Mouse (Mus musculus) yolk sac, embryonic 10.5 days (tissue): Measurements from ENCODE around the gene Nub1.
A peak's percentile ranks its signal among the peaks of the same experiment; 100 is the strongest.
"Not testable (repeated sequence)": the region's sequence is repeated elsewhere in the genome, so short reads cannot be mapped to it uniquely, and the experiment has no call there.

Experiments
- DNase-seq: peaks from one replicate; pipeline ENCODE4 v3.0.0-alpha.2; 2017; ENCODE audit warnings: low spot score

Nub1 gene

DNA sequence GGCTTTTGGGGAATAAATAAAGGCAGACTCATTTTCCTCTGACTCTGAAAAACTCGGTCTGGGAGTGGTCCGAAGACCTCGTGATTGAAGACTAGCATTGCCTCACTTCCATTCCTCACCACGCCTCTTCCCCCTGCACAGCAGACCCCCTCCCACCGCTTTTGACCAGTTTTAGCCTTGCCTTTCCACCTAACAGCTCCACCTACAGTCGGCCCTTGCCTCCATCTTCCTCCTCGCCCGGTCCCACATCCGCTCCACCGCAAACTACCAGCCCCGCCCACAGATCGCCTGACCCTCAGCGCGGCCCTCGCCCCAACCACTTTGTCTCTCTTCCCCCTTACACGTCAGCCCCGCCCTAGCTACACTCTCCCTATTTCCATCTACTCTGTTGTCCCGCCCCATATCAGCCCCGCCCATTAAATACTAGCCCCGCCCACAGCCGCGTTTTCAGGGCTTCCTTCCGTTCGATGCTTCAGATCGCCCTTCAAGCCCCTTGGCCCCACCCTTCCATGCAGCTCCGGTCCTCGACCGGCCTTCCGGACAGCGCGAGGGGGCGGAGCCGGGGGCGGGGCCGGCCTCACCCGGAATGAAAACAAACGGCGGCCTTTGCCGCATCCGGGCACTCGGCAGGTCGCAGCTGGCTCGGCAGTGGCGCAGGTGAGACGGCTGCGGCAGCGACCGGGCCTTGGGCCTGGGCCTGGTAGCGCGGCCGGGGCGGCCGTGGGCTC lies at the start of gene Nub1:
Gene Nub1, plus strand, starts transcription at position 167 of the 728 bp plus-strand sequence.
- DNase-seq = peak; percentile 100

DNA sequence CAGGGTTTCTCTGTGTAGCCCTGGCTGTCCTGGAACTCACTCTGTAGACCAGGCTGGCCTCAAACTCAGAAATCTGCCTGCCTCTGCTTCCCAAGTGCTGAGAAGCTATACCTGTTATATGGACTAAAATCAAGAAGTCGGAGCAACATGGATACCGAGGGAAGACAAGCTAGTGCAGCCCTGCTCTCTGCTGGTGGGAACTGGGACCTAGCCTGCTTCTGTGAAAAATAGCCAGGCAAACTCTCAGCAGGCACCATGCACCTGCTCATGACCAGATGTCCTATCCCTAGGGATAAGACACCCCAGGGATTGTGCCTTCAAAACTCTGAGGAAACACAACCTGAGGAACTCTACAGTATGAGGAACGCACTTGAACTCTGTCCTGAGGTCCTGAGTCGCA lies 48.3 kb upstream of the Nub1 start:
- DNase-seq = no peak

DNA sequence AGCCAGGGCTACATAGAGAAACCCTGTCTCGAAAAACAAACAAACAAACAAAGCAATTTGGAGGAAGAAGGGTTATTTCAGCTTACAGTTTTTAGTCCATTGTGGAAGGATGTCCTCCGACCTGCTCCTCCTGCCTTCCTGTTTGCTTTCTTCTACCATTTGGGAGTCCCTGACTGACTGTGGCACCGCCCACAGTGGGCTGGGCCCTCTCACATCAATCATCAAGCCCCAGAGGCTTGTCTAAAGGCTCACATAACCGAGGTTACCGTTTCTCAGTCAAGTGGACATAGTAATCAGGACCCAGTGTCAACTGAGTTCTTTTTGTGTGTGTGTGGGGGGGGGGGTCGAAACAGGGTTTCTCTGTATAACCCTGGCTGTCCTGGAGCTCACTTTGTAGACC lies 47.2 kb upstream of the Nub1 start:
- no peak for DNase-seq

- no peak for DNase-seq
Observed at GRCm38 (mm10) chr5:24639081-24639480, 46.3 kb upstream of the Nub1 start.

GRCm38 (mm10) chr5:24645454-24645853 lies 39.9 kb upstream of the Nub1 start:
- no peak for DNase-seq

DNA sequence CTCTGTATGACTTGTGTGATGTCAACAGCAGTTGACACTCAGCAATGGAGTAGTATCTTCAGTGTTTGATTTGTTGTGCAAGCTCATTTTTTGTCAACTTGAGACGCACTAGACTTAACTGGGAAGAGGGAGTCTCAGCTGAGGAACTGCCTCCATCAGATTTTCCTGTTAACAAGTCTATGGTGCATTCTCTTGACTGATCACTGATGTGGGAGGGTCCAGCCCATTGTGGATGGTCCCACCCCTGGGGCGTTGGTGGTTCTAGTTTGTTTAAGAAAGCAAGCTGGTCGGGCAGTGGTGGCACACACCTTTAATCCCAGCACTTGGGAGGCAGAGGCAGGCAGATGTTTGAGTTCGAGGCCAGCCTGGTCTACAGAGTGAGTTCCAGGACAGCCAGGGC lies 36.1 kb upstream of the Nub1 start:
- DNase-seq = no peak

DNA sequence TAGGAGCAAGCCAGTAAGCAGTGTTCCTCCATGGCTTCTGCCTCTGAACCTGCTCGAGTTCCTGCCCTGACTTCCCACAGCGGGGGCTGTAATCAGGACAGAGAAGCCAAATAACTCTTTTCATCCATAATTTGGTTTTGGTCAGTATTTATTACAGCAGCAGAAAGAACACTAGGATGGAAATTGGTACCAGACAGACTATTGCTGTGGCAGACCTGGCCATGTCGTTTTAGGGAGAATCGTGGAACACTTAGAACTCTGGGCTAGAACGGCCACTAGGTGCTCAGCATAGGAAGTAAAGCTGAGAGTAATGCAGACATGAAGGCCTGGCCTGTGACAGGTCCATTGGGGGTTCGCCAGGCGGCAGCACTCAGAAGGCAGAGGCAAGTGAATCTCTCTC lies 35.6 kb upstream of the Nub1 start:
- no peak for DNase-seq

DNA sequence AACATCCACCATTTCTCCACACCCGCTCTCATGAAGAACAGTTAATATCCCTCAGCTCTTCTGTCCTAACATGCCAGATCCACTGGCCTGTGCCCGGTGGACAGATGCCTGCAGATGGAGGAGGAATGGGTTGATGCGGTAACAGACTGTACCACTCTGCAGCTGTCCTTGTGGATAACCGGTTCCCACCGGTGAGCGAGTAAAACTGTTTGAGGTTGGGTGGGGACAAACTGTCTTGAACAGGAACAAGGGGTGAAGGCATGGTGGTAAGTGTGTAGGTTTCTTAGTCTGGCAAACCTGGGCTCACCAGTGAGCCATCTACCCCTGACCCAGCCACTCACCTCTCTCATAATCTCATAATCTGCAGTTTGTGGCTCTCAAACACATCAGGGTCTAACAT lies 34.0 kb upstream of the Nub1 start:
- DNase-seq = no peak

DNA sequence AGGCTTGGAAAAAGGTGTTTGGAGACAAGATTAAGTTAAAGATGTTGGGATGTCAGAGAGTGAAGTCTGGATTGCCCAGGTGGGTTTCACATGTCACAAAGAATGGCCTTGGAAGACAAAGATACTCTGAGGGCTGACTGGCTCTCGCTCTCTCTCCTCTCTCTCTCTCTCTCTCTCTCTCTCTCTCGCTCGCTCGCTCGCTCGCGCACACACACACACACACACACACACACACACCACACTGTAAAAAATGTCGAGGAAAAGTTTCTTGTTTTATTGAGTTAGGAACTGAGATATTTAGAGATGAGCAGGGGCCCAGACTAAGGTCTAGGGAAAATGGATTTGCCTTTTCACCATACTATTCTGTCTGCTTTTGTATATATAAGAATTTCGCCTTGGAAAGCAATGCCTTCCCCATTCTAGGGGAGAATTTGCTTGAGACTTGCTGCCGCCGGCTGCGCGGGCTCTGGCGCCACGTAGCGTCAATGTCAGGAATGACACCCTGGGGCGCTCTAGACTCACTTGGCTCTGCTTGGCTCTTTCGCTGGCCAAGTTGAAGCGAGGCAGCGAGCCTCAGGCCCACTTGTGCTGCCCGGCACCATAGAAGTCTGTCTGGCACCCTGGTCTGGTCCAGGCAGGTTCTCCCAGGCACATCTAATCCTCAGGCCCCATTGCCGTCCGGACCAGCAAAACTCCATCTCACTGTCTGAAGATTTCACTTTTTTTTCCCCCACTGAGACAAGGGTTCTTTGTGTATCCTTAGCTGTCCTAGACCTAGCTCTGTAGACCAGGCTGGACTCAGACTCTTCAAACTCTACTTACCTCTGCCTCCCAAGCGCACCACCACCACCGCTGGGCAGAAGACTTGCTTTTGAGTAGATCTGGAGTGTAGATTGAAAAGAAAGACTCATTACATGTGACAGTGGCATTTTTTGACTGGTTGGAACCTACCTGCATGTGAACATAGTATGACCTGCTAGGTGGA lies 33.3 kb upstream of the Nub1 start:
- DNase-seq = peak; percentile 70

DNA sequence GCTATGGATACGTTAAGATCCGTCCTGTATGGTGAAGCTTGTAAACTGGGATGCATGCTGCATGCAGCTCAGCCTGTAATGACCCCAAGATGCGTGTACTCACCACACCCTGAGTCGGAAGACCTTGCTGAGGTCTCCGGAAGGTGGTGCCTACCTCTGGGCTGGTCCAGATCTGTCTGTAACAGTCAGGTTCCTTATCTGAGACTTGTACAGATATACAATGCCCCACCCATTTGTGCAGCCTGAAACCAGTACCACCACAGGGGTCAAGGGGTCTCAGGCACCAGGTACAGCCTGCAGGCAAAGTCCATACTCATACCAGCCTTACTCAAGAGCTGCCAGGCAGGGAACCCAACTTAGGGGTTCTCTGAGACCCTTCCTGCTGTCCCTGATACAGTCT lies 32.6 kb upstream of the Nub1 start:
- no peak for DNase-seq

DNA sequence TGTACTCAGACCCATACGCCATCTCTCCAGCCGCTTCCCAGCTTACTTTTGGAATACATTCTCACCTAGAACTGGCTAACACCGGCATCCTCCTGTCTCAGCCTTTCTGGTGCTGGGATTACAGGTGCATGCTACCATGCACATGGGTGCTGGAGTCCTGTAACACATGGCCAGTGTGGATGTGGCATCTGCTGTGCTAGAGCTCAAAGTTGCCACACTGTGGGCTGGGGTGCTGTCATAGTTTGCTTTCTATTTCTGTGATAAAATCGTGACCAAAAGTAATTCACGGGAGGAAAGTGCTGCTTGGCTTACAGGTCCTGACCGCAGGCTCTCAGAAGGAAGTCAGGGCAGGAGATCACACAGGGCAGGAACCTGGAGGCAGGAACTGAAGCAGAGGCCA lies 30.8 kb upstream of the Nub1 start:
- no peak for DNase-seq

- no peak for DNase-seq
Observed at GRCm38 (mm10) chr5:24657113-24657512, 28.2 kb upstream of the Nub1 start.

DNA sequence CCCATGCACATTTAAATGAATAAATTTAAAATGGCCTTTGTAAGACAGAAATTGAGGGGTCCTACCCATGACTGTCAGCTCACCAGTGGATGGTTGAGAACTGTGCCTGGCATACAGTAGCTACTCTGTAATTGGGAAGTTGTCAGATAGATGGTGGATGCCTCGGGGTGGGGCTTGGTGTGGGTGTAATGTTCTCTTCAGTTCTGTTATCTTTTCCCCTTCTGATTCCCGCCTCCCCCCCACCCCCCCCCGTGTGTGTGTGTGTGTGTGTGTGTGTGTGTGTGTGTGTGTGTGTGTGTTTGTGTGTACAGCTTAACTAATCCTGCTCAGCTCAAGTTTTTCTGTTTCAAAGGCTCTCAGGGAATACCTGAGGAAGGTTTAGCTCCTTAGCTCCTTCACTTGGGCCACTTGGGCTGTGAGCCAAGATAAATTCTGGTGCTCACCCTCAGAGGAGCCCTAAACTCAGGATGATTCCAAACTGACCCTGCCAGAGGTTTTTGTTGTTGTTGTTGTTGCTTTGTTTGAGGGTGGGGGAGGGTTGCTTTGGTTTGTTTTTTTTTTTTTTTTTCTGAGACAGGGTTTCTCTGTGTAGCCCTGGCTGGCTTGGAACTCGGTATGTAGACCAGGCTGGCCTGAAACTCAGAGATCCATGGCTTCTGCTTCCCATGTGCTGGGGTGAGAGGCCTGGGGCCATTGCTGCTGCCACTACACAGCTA lies 25.5 kb upstream of the Nub1 start:
- no peak for DNase-seq

DNA sequence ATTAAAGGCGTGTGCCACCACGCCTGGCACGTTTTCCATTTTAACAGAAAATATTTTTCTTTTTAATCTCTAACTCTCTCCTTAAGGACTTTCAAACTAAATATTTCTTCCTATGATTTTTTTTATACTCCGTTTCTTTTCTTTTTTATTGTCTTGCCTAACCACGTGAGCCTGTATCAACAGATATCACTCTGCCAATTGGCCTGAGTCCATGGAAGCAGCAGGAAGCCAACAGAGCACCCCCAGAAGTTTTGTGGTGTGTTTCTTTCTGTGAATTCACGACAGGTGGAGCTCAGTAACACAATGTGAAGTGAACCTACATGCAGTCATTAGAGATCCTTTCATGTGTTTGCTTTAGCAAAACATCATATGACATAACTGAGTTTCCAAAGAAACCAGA lies 23.9 kb upstream of the Nub1 start:
- no peak for DNase-seq

DNA sequence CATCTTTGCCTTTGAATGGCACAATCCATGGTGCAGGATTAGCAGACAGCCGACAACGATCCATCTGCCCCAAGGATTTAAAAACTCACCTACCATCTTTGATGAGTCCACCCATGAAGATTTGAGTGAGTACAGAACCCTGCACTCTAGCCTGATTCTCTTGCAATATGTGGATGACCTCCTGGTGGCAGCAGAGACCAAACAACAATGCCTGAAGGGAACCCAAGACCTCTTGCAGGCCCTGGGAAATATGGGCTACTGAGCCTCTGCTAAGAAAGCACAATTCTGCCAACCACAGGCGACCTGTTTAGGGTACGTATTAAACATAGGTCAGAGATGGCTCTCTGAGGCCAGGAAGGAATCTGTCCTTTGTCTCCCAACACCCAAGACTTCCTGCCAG lies 11.1 kb upstream of the Nub1 start:
- DNase-seq = peak; percentile 45

- DNase-seq = no peak
Observed at GRCm38 (mm10) chr5:24681436-24681835, 3.9 kb upstream of the Nub1 start.

DNA sequence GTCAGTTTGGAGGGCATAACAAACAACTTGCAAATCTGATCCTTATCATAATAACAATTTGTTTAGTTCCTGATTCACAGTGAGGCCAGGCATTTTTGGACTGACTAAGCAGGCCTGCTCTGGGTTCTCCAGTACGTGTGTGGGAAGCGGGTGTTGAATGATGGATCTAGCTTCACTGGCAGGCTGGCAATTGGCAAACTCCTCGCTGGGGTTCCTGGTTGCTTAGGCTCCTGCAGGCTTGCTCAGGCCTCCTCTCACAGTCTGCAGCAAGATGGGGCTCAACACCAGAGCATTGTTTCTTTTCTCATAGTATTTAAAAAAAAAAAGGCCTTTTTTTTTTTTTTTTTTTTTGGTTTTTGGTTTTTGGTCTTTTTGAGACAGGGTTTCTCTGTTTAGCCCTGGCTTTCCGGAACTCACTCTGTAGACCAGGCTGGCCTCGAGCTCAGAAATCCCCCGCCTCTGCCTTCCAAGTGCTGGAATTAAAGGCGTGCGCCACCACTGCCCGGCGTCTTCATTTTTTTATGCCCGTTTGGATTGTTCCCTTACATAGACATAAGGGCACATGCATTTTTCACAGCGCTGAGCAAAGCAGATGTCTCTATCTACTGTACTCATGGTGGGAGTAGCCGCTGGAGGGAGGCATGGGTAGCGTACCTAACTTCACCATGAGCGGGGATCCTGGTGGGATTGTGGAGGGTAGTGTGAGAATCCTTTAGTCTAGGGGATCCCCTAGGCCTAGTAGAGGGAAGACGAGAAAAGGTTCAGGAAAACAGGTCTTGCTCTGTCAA lies 560 bp upstream of the Nub1 start:
- DNase-seq = peak; percentile 39

DNA sequence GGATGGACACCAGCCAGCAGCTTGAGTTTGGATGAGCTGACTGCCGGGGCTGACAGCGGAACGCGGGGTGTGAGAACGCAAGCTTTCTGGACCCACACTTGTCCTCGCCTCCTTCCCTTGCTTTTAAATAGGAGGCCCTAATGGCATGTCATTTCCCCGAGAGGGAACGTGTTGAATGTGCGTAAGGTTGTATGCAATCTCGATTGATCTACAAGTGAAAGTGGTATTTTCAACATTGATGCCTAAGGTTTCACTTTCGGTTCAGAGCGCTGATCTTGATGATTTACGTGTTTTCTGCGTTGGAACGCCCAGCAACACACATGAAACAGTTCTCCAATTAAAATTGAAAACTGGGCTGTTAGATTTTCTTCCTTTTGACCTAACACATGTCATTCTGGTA lies 844 bp downstream of the Nub1 start:
- DNase-seq = no peak

DNA sequence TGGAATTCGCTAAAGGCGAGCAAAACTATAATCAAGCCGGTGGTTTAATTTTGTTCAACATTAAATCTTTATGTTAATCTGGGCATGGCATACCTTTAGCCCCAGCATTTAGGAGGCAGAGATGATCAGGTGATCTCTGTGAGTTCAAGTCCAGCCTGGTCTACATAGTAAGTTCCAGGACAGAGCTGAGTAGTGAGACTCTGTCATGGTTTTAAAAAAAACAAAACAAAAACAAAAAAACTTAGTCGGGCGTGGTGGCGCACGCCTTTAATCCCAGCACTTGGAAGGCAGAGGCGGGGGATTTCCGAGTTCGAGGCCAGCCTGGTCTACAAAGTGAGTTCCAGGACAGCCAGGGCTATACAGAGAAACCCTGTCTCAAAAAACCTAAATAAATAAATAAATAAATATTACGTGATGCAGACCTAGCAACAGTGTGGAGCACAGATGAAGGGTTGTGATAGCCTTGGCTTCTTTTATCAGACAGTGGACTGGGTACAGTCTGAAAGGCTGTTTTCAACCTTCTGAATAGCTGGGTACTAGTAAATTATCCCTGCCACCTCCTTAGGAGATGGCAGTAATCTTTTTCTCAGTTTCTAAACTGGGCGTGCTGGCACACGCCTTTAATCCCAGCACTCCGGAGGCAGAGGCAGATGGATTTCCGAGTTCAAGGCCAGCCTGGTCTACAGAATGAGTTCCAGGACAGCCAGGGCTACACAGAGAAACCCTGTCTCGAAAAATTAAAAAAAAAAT lies 1.5 kb downstream of the Nub1 start:
- DNase-seq = not testable (repeated sequence)

DNA sequence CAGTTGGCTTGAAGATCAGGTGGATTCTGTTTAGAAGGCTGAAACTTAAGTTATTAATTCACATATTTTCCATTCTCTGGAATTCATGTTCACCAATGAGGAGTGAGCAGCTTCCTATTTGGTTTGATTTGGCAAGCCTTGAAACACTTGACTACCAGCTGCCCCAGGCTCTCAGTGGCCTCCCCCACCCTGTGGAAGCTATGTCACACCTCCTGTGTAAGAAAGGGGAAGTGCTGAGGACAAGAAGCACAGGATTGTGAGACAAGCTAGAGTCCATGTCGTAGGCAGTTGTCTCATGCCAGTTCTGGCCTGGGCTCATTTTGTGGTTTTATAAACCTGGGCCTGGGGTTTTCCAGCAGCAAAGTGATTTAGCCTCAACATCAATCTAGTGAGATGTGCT lies 2.4 kb downstream of the Nub1 start:
- no peak for DNase-seq

DNA sequence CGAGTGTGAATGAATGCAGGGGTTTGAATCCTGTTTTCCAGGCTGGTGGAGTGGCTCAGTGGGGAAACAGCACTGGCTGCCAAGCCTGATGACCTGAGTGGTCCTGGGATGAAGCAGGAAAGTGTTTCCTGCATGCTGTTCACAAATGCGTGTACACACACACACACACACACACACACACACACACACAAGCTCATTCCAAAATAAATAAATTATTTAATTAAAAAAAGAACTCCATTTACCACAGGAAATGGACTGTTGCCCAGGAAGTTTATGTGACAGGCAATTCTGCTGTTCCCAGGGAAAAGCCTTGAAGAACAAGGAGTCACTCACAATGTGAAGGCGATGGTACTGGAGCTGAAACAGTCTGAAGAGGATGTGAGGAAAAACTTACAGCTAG lies 11.4 kb downstream of the Nub1 start:
- no peak for DNase-seq
